Mouse (Mus musculus) erythroblast, adult 5-6 weeks (primary cell): ENCODE data around the gene Spin2e. TPM values are rescaled to one million over a fixed set of nuclear protein-coding genes. Genes with fewer than 3 reads are reported as not detected.
"Not testable (repeated sequence)": the region's sequence is repeated elsewhere in the genome, so short reads cannot be mapped to it uniquely, and the experiment has no call there.

Experiments used
- ATAC-seq: replicated peaks from 2 replicates; pipeline ENCODE4 v1.8.0; 2016; ENCODE audit warnings: moderate number of reproducible peaks, mild to moderate bottlenecking, moderate TSS enrichment, inconsistent platforms; ENCODE audit not compliant: poor library complexity, low FRiP score, severe bottlenecking
- total RNA-seq, 2 experiments: library from RNA; stranded (forward) in 1 of 2; stranded (reverse) in 1 of 2; fragments of 150-400 nt in 1 of 2; fragments of 200-764, 138-1000 nt in 1 of 2; gene quantifications; 2 replicates each; pipeline versions ENCODE4 v1.2.3 to v1.2.4; 2015 to 2017; ENCODE audit warnings: low replicate concordance in 2 of 2

The Spin2e gene
- total RNA-seq (2015; ENCODE audit: low replicate concordance), result not detected in 2 replicates
- total RNA-seq (2017; ENCODE audit: low replicate concordance), result not detected in 2 replicates

DNA sequence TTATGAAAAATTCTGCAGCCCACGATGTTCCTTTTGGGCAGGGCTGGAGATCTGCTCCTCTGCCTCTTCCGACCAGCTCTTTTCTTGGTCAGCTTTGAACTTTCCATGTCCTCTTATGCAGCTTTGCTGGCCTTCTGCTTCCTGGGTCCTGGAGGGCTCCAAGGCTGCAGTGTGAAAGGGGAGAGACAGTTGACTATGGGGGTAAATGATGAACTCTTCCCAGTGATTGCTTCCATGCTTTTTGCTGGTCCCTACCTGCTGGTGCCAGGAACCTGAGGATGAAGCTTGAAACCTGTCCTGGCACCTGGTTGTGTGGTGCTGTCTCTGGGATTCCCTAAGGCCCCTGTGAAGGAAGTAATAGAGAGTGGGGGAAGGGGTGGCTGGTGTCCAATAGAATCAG, at the start of gene Spin2e:
Gene Spin2e (minus strand): TSS at position 101 of the 400 bp plus-strand sequence.
- ATAC-seq, result not testable (repeated sequence)

DNA sequence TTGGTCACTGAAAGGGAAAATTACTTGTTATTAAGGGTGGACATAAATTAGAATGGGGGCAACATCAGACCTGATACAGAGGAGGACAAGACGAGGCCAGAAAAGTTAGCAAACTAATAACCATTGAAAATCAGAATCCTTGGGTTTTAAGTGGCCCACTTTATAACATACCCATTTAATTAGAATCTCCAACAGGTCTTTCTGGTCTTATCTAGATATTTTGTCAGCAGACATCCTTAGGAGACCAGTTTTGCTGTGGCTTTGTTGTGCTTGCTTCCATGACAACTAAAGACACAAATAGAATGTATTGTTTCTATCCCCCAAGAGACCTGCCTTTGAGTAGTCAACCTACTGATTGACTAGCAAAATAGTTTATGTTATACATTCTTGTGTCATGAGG, 44.5 kb downstream of the Spin2e start, which contains the start of gene Gm21883:
Gene Gm21883 (minus strand): TSS at position 101 of the 400 bp plus-strand sequence.
- not testable (repeated sequence) for ATAC-seq

Other genes starting within 250 kb of the Spin2e start
- gene Btbd35f19, start 235.0 kb downstream of the Spin2e start, total RNA-seq (2015; ENCODE audit: low replicate concordance), result not detected in 2 replicates
- not detected in 2 replicates for gene Btbd35f19, start 235.0 kb downstream of the Spin2e start, total RNA-seq (2017; ENCODE audit: low replicate concordance)
- gene Gm21883, start 44.6 kb downstream of the Spin2e start, total RNA-seq (2015; ENCODE audit: low replicate concordance), result not detected in 2 replicates
- not detected in 2 replicates for gene Gm21883, start 44.6 kb downstream of the Spin2e start, total RNA-seq (2017; ENCODE audit: low replicate concordance)
- gene Btbd35f25, start 98.2 kb upstream of the Spin2e start, total RNA-seq (2015; ENCODE audit: low replicate concordance), result not detected in 2 replicates
- not detected in 2 replicates for gene Btbd35f25, start 98.2 kb upstream of the Spin2e start, total RNA-seq (2017; ENCODE audit: low replicate concordance)